Mouse (Mus musculus) kidney, adult 18-20 months (tissue): Measurements from ENCODE around the gene Neurl1a.
A peak's percentile ranks its signal among the peaks of the same experiment; 100 is the strongest.

Experiments used
- DNase-seq: peaks from one replicate; pipeline ENCODE4 v3.0.0; 2021

Gene Neurl1a

DNA sequence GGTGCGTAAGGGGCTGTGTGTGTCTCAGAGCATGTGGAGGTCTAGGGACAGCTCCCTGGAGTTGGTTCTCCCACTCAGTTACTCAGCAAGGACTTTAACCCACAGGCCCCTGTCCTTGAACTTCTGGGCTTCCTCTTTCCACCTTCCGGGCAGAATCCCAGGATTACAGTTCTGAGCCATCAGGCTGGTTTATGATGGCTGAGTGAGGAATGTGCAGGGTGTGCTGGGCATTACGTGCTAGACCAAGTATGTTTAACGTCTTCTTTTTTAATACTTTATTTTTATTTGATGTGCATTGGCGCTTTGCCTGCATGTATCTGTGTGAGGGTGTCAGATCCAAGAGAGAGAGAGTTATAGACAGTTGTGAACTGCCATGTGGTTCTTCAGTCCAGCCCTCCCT lies 38.1 kb downstream of the Neurl1a start:
- no peak for DNase-seq

DNA sequence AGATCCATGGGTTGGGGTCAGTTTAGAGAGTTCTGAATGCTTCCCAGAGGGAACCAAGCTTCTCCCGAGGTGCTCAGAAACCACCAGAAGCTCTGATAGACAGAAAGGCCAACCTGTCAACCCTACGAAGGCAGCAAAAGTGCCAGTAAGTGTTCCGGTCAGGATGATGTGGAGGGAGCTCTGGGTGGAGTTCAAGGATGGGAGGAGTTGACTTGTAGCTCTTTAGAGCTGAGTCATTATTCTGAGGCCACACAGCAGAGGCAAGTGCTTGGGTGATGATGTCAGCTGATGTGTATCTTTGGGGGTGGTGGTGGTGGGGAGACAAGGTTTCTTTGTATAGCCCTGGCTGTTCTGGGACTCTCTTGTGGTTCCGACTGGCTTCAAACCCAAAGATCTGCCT lies 41.0 kb downstream of the Neurl1a start:
- no peak for DNase-seq

DNA sequence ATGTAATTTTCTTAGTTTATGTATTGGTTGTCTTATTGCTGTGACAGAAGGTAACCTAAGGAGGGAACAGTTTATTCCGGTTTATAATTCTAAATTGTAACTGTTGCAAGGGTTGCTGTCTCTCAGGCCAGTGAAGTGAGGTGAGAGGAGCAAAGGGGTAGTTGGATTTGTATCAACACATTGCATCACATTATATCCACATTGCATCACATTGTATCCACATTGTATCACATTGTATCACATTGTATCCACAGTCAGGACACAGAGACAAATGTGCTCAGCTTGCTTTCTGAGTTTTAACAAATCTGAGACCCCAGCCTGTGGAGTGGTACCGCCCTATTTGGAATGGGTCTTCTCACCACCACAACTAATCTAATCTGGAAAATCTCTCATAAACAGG lies 41.6 kb downstream of the Neurl1a start:
- no peak for DNase-seq

DNA sequence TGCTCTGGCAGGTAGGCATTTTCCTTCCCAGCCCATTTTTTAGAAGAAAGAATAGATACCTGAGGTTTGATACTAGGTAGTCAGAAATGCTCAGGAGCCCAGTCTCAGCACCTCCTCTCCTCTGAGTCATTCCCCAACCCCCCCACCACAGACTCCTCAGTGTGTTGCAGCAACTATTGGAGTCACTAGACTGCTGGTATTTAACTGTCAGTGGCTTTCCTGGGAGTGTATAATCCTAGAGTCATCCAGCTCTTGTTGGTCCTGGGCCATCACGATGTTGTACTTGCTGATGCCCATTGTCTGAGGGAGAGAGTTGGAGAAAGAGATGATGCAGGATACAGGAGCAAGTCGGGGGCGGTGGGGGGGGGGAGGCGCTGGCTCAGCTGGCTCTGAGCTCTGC lies 42.4 kb downstream of the Neurl1a start:
- DNase-seq, result no peak

DNA sequence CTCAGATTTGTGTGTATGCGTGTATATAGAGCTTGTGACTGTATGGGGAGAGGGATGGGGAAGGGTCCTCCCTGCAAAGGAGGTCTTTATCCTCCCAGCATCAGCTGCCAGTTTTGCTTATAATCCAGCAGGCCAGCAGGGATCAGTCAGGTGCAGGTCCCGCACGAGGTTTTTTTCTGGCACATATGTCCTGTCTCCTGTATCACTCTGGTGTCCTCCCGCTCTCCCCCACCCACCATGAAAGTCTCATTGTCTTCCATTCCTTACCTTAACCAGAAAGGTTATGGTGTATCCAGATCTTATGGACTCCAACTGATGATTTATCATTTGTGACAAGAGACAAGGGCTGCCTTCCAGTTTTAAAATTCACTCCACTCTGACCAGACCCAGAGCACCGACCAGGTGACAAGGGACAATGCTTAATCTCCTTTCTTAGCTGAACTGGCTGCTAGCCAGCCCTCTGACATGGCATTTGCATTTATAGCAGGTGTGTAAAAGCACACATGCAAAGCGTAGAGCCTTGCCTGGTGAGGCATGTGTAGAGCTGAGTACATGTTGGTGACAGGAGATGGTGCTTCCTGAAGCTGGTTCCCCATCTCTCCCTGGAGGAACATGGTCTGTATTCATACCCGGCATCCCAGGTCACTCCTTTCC lies 43.0 kb downstream of the Neurl1a start:
- DNase-seq, result no peak

DNA sequence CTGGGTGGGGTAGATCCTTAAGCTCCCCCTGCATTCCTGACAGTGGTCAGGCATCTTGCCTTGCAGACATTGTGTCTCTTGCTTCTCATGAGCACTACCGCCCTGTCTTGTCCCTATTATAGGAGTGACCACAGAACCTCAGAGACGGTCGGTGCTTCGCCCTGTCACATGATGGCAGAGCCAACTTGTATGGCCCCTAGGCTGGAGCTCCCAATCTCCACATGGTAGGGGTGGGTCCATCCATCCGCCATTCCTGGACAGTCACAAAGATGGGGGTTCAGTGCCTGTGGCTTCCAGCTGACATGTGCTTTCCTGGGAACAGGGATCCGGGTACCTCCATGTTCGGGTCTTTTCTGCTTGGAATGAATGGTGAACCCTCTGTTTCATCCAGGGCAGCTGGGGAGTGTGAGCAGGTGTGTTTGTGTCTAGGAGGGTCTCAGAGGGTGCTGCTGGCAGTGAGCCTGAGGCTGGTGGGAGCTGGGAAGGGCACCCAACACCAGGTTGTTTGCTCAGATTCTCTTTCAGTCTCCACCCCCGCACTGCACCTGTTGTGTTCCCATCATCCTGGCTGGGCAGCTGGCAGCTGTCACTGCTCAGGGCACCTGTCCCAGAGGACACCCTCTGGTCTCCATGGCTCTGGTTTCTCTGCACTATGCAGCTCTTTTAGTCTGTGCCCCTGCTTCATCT lies 43.7 kb downstream of the Neurl1a start:
- no peak for DNase-seq

DNA sequence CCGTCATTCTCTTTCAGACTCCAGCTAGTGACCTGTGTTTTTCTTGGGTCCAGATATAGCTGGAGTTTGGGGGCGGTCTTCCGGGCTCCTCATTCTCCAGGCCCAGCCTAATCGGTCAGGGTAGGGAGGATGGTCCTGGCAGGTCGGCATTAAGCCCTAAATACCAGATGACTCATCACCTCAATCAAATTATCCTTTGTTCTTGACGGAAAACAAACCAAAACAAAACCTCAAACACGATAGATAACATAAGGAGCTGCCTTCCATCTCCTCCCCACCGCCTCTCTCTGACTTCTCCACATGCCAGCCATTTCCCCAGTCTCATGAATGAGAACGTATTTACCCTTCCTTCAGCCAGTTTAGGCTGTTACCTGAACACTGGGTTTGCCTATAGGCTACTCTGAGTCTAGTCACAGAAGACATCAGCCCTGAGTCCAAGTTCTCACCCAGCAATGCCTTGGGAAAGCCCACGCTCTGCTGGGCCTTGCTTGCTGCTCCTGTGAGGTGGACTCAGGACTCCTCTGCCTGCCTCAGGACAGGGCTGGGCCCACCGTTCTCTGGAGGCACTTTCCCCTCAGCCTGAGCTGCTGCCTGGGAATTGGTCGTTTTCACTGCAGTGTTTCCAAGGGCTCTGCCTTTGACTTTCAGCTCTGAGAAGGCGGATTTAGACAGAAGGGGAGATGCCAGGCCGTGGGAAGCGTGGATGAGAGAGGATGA lies 44.4 kb downstream of the Neurl1a start:
- no peak for DNase-seq

DNA sequence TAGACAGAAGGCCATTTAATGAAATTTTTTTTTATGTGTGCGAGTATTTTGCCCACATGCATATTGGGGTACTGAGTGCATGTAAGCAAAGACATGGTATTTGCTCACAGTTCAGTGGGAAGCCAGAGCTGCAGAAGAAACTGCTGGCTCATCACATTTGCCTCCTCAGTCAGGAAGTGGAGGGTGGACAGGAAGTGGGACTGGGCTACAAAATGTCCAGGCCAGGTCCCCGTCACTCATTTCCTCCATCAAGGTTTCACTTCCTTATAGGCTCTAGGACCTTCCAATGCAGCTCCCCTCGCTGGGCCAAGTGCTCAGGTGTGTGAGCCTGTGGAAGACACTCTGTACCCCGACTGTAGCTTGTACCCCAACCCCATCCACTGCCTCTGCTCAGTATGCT lies 46.1 kb downstream of the Neurl1a start:
- DNase-seq, result no peak

DNA sequence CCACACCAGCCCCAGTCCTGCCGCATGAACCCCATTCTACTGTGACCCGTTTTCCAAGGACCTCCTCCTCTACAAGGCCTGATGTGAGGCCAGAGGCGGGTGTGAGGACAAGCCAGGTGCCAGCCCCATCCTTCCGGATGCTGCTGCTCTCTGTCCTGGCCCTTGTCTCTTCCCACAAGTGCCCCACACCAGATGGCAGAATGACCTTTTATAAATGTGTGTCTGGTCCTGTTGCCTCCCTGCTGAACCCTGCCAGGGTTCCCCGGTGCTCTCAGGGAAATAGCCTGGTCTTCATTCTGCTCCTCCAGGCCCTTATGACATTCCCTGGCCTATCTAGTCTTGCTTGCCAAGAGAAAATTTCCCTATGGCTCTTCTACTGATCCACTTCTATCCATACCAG lies 47.2 kb downstream of the Neurl1a start:
- DNase-seq, result no peak

DNA sequence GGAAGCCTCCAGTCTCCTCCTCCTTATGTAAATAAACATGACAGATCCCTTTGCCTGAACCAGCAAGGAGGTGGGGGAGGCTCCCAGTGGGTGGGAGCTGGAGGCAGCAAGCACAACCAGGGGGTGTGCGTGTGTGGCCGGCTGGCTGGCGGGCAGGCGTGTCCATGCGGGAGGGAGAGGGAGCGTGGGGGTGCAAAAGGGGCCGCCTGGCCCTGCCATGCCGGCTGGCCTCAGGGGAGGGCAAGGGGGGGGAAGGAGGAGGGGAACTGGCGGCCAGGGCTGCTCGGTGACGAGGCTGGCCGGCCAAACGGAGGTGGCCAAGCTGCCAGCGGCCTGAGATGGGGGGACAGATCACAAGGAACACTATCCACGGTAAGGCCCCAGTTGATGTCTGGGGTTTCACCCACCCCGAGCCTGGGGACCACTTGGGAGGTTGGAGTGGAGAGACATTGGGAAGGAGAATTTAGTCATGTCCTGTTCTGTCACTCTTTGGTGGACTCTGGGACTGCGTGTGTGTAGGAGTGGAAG lies 50.2 kb downstream of the Neurl1a start:
- peak; percentile 16 for DNase-seq

DNA sequence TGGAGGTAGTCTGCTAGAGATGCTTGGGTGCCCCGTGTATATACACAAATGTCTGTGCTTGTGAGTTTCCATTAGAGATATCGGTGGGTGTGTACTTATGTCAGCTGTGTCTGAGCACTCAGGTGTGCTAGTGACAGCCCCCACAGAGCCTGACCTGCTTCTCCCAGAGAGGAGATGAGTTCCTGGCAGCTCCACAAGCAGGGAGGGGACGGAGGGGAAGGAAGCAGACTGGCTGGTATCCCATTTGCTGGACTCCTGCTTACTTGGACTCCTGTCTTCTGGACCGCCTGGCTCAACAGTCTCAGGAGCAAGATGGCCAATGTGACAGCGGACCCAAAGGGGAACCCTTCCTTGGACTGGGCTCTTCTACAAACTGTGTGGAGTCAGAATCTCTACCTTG lies 50.8 kb downstream of the Neurl1a start:
- DNase-seq, result no peak

DNA sequence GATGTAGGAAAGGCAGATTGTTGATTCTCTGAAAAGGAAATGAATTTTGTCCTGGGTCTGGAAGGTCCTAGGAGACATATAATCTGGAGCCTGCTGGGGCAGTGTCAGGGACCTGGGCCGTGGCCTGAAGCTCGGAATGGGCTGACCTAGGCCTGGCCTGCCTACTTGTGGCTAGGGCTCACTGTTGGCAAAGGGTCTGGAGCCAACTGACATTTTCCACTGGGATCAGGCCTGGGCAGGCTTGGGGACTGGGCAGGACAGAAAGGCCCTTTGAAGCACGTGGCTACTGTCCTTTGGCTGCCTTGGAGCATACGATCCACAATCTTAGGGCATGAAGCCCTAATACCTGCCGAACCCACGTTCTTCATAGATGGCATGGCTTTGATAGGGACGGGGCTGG lies 51.5 kb downstream of the Neurl1a start:
- no peak for DNase-seq

DNA sequence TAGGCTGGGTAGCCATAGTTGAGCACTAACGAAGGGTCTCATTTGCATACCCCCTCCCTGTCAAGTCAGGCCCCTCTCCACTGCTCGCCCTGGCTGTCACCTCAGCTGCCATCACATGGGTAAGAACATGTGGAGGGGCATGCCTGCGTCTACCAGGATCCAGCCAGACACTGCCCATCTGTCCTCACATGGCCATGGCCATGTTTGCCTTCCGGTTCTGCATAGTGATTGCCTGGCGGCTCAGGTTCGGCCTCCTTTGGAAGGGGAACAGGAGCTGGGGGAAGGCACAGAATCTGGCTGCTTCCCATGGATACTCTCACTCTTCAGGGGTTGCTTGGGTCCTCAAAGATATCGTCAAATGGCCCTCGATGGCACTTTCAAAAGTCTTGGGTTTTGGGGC lies 52.1 kb downstream of the Neurl1a start:
- no peak for DNase-seq

DNA sequence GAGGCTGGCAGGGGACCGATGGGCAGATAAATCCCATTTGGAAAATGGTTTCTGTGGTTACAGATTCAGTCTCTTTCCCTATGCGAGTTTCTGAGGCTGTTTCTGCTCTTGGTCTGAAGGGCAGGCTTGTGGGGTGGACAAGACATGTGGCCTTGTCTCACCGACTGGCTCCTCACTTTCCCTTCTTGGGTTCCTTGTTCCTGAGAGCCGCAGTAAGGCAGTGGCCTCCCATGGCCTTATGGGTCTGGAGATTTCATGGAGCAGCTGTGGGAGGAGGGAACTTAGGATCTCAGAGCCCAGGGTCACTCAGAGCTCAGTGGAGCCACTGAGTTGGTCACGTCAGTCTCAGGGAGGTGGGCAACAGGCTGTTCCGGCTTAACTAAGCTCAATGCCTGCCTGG lies 52.8 kb downstream of the Neurl1a start:
- DNase-seq, result no peak

DNA sequence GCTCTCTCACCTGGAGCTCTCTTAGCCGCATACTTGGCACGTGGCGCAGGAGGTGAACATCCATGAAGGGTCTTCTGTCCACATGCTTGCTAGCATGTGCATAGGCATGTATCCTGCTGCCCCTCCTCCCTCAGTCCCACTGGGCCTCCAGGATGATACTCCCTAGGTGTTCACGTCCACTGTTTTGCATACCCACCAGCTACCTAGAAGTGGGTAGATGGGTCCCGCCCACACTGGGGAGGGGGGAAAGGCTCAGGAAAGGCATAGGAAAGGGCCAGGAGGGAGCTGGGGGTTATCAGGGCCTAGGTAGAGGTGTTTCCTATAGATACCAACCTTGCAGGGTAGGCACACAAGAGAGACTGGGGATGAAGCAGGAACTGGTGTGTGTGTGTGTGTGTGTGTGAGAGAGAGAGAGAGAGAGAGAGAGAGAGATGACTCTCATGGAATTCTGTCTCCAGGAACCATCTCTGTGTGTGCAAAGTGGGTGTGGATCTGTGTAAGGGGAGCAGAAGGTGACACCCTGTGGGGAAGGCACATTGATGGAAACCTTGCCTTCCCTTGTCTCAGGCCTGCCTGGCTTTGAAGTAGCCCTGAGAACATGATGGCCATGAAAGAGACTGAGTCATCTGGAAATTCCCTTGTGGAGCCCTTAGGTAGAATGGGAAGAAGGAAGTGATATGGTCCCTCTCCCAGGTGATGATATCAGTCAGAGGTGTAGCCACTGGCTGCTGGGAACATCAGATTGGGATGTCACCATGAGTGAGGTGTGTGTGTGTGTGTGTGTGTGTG lies 53.7 kb downstream of the Neurl1a start:
- DNase-seq, result no peak

DNA sequence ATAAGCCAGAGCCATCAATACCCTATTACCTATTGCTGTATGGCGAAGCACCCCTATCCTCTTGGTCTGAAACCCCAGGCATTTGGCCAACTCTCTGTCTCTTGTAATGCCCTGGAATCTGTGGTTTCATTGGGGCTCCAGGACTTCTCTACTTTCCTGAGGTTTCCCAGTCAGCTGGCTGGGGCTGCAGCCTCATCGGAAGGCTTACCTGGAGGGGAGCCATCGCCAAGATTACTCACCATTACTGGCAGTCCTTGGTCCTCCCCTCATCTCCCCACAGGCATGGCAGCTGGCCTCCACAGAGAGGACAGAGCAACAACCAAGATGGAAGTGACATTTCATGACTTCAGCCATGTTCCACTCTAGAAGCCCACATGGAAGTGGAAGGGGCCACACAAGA lies 54.5 kb downstream of the Neurl1a start:
- DNase-seq, result no peak

DNA sequence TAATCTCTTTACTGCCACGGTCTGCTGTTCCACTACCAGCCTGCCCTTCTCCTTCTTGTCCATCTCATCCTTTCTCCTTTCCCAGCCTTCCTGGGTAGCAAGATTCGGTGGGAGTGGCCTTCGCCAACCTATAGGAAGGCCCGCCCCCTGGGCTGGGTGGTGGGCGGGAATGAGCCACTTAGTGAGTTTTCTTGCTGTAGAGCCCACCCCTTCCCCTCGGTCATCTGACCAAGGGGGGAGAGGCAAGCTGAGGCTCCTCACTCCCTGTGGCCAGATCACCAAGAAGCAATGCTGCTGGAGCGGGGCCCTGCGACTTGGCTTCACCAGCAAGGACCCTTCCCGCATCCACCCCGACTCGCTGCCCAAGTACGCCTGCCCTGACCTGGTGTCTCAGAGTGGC lies 61.5 kb downstream of the Neurl1a start:
- DNase-seq, result no peak

DNA sequence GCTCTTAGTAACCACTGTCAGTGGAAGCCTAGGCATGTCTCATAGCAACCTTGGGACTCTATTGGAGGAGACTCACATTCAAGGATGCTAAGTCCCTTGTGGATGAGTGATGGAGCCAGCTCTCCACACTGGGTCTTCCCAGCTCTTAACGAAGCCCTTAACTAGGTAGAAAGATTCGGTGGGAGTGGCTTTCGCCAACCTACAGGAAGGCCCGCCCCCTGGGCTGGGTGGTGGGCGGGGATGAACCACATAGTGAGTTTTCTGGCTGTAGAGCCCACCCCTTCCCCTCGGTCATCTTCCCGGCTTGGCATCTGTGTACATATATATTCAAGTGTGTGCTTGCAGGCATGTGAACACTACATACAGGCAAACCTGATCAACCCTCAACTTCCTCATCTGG lies 62.3 kb downstream of the Neurl1a start:
- no peak for DNase-seq

DNA sequence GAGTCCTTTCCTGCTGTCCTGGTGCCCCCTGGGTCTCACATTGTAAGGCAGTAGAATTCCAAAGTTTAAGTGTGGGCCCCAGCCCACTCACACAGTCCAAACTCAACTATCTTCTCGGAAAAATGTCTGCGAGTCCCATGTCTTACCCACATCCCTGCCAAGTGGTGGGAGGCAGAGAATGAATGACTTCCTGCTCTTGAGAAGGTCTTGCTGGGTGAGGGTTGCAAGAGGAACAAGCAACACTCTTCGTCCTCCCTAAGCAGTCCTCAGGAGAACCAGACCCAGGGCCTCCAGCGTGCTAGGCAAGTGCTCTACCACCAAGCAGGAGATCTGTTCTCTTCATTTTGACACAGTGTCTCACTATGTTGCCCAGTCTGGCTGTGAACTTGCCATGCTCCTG lies 63.6 kb downstream of the Neurl1a start:
- no peak for DNase-seq

DNA sequence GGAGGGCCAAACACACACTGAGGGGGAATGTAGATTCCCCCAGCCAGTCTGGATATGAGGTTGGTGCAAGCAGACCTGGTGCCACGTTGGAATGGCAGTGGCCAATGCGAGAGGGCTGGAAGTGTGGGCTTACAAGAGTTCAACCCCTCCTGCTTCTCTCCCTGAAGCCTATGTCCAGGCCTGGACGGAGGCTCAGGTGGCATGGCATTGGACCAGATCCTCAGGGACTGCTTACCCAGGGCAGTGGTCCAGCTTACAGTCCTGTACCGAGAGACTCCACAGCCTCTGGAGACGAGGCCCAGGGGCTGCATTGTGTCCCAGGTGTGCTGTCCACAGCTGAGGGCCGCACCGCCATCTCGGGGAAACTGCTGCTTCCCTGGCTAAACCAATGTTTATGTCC lies 66.9 kb downstream of the Neurl1a start:
- no peak for DNase-seq

DNA sequence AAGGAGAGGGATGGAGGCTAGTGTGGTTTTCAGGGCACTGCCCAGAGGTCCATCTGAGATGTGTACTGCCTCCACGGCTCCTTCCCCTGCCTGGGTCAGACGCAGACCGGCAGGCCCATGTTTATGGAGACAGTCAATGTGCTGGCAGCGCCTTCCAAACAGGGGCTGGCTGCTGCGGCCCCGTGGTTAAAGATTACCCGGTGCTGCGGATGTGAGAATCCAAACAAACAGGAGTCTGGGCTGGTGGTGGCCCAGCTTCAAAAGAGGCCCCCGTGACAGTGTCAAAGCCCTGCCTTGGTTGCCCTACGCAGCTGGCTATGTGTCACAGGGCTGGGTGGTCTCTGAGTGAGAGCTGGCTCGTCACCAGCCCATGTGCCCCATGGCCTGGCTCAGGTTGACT lies 69.2 kb downstream of the Neurl1a start:
- DNase-seq, result peak; percentile 81

DNA sequence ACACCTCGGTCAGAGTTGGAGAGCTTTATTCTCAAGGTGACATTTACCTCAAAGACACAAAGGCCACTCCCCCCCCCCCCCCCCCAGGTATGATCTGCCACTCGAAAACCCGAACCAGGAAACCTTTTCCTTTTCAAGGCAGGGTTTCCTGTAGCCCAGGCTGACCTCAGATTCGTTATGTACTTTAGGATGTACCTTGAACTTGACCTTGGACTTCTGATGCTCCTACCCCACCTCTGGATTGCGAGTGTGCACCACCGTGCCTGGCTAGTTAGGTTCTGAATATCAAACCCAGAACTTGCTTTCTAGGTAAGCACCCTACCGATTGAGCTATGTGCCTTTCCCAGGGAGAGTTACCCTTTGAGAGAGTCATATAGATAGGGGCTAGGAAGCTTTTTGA lies 69.7 kb downstream of the Neurl1a start:
- no peak for DNase-seq

DNA sequence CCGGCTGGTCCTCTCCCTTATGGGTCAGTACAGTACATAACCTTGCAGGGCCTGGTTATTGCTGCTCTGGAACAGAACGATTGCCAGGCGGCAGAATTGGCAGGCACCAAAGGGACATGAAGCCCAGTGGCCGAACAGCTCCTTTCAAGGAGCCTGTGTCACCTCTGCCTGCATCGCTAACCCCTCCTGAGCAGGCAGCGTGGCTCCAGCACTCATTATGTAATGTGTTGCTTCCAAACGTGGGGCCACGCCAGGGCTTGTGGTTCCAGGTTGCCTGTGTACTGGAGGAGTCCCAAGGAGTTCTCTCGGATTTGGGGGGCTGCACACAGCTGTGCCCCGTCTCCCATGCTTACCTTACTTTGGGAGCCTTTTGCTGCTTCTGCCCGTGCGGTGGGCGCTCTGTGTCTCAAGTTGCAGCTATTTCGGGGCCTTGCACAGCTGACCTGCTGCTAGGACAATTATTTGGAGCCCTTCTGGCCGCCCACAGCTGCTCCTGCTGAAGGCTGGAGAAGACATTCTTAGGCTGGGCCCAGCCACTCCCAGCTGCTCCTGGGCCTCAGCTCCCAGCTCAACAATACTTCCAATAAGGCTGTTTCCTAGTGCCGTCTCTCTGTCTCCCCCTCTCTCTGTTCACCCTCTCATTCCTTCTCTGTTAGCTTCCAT lies 70.4 kb downstream of the Neurl1a start:
- peak; percentile 28 for DNase-seq
